Comparison of ENCODE assay signal across 24 mouse cellular contexts in genomic region chr12:41643262-41643661, GRCm38 (mm10).
DNase-seq lines count a peak whose midpoint lies in the region; ATAC-seq and TF ChIP-seq lines count a peak whose summit lies in the region.
"Had no signal": no experiment of that assay in that cellular context is flagged by ENCODE, and none has a peak within 500 bp of the region (broad histone marks: within the 10 kb centered on the region; RNA-seq: fewer than 3 reads in every experiment).

No protein-coding gene starts in this region.

- no peak overlapping the region for H3K9ac ChIP-seq in forebrain, embryonic 14.5 days (ENCODE audit: low read length)
- H3K9ac ChIP-seq in forebrain, postnatal 0 days = no peak overlapping the region
- no peak overlapping the region for H3K9ac ChIP-seq in midbrain, embryonic 12.5 days (replicated peaks)
- no peak overlapping the region for H3K9ac ChIP-seq in midbrain, embryonic 16.5 days (ENCODE audit: low read depth, low read length)
- H3K9ac ChIP-seq: forebrain, embryonic 12.5 days; heart, embryonic 13.5 days; hindbrain, embryonic 14.5 days had no signal

- no peaks in the 10 kb centered on the region for H3K9me3 ChIP-seq in forebrain, embryonic 14.5 days (replicated peaks; ENCODE audit: control insufficient read depth, low read length)
- no peaks in the 10 kb centered on the region for H3K9me3 ChIP-seq in forebrain, postnatal 0 days (ENCODE audit: low read length)
- no peaks in the 10 kb centered on the region for H3K9me3 ChIP-seq in midbrain, embryonic 12.5 days
- H3K9me3 ChIP-seq in midbrain, embryonic 16.5 days (replicated peaks; ENCODE audit: control insufficient read depth, low read length, poor library complexity, severe bottlenecking) = no peaks in the 10 kb centered on the region
- H3K9me3 ChIP-seq: forebrain, embryonic 12.5 days; heart, embryonic 10.5 days; heart, embryonic 13.5 days had no signal

- H3K36me3 ChIP-seq in forebrain, embryonic 14.5 days (ENCODE audit: control insufficient read depth, insufficient read depth, low read length) = no peaks in the 10 kb centered on the region
- H3K36me3 ChIP-seq in forebrain, postnatal 0 days (ENCODE audit: insufficient read depth) = no peaks in the 10 kb centered on the region
- no peaks in the 10 kb centered on the region for H3K36me3 ChIP-seq in midbrain, embryonic 12.5 days
- no peaks in the 10 kb centered on the region for H3K36me3 ChIP-seq in midbrain, embryonic 16.5 days (ENCODE audit: control insufficient read depth, insufficient read depth, low read length)
- H3K36me3 ChIP-seq: forebrain, embryonic 12.5 days; heart, embryonic 10.5 days; heart, embryonic 13.5 days had no signal

- H3K4me3 ChIP-seq in forebrain, embryonic 14.5 days (ENCODE audit: low read depth, low read length) = no peak overlapping the region
- H3K4me3 ChIP-seq in forebrain, postnatal 0 days (ENCODE audit: low read depth, low read length) = no peak overlapping the region
- no peak overlapping the region for H3K4me3 ChIP-seq in midbrain, embryonic 12.5 days
- no peak overlapping the region for H3K4me3 ChIP-seq in midbrain, embryonic 16.5 days (ENCODE audit: low read depth, low read length)
- H3K4me3 ChIP-seq: forebrain, embryonic 12.5 days; heart, adult 2 months; heart, embryonic 10.5 days; heart, embryonic 13.5 days had no signal

- no peak for ATAC-seq in forebrain, embryonic 14.5 days
- no peak for ATAC-seq in forebrain, postnatal 0 days
- ATAC-seq in midbrain, embryonic 12.5 days (ENCODE audit: low FRiP score, low read depth) = no peak
- ATAC-seq in midbrain, embryonic 16.5 days = no peak
- ATAC-seq: activated CD4-positive, CD25-positive, alpha-beta regulatory T cell, adult 4 months; CD4-positive, CD25-positive, alpha-beta regulatory T cell, adult 4 months; hindbrain, postnatal 0 days; inflammation-experienced regulatory T-cells, adult 6 months had no signal

- TF ChIP-seq POLR2A in brain, embryonic 14.5 days (IDR thresholded peaks at IDR 0.05; ENCODE audit: borderline replicate concordance, extremely low read depth, insufficient read depth, insufficient read length, poor library complexity, severe bottlenecking) = no peak

- 5% methylated on average over 4 of the region's 4 CpGs for WGBS in forebrain, embryonic 14.5 days
- 18% methylated on average over 4 of the region's 4 CpGs for WGBS in forebrain, postnatal 0 days
- 11% methylated on average over 4 of the region's 4 CpGs for WGBS in midbrain, embryonic 12.5 days
- 14% methylated on average over 4 of the region's 4 CpGs for WGBS in midbrain, embryonic 16.5 days

- no peak overlapping the region for H3K4me2 ChIP-seq in forebrain, embryonic 14.5 days (ENCODE audit: low read length)
- no peak overlapping the region for H3K4me2 ChIP-seq in forebrain, postnatal 0 days (ENCODE audit: low read depth)
- H3K4me2 ChIP-seq in midbrain, embryonic 12.5 days (replicated peaks) = no peak overlapping the region
- H3K4me2 ChIP-seq in midbrain, embryonic 16.5 days (ENCODE audit: low read length) = no peak overlapping the region
- H3K4me2 ChIP-seq: forebrain, embryonic 12.5 days; heart, embryonic 13.5 days; hindbrain, embryonic 14.5 days had no signal

- H3K27ac ChIP-seq in forebrain, embryonic 14.5 days (ENCODE audit: low read depth, low read length) = no peak overlapping the region
- no peak overlapping the region for H3K27ac ChIP-seq in forebrain, postnatal 0 days (ENCODE audit: low read depth, low read length)
- 0 out of 2 replicates have a peak overlapping the region, but pooled peaks have one; percentile 42 for H3K27ac ChIP-seq in midbrain, embryonic 12.5 days (replicated peaks)
- no peak overlapping the region for H3K27ac ChIP-seq in midbrain, embryonic 16.5 days (ENCODE audit: low read length)
- H3K27ac ChIP-seq: forebrain, embryonic 12.5 days; heart, adult 2 months; heart, embryonic 10.5 days; heart, embryonic 13.5 days; hindbrain, embryonic 14.5 days; hindbrain, postnatal 0 days had no signal

- peaks cover 15% of the 10 kb centered on the region; the same call in 1 of the 2 replicates for H3K4me1 ChIP-seq in forebrain, embryonic 14.5 days (ENCODE audit: control insufficient read depth, insufficient read depth, low read length)
- no peaks in the 10 kb centered on the region for H3K4me1 ChIP-seq in forebrain, postnatal 0 days (ENCODE audit: insufficient read depth)
- H3K4me1 ChIP-seq in midbrain, embryonic 12.5 days = peaks cover 31% of the 10 kb centered on the region
- peaks cover 5% of the 10 kb centered on the region; the same call in 1 of the 2 replicates for H3K4me1 ChIP-seq in midbrain, embryonic 16.5 days (ENCODE audit: control insufficient read depth, insufficient read depth, low read length)
- H3K4me1 ChIP-seq: heart, embryonic 10.5 days had no signal

- no peaks in the 10 kb centered on the region for H3K27me3 ChIP-seq in forebrain, embryonic 14.5 days (replicated peaks; ENCODE audit: control insufficient read depth, insufficient read depth, low read length)
- no peaks in the 10 kb centered on the region for H3K27me3 ChIP-seq in forebrain, postnatal 0 days (ENCODE audit: insufficient read depth, low read length)
- H3K27me3 ChIP-seq in midbrain, embryonic 12.5 days = no peaks in the 10 kb centered on the region
- no peaks in the 10 kb centered on the region for H3K27me3 ChIP-seq in midbrain, embryonic 16.5 days (ENCODE audit: control insufficient read depth, insufficient read depth, low read depth, low read length)
- H3K27me3 ChIP-seq: forebrain, embryonic 12.5 days; heart, embryonic 13.5 days had no signal

- peak; percentile 21 for DNase-seq in forebrain, embryonic 14.5 days (ENCODE audit: low spot score)
- no peak for DNase-seq in forebrain, postnatal 0 days
- DNase-seq in brain, embryonic 14.5 days (ENCODE audit: low read depth) = peak; percentile 50
- no peak for DNase-seq in lung, postnatal 14 days
- DNase-seq: adrenal gland, adult 8-10 months; adrenal gland, postnatal 25 days; cerebellum, adult 18-20 months; cerebellum, adult 9-10 months; cerebellum, postnatal 14 days; gastrocnemius, postnatal 10 days; gastrocnemius, postnatal 36 days; heart, adult 2 months; heart, postnatal 14 days; heart, postnatal 4 days had no signal

- no peak for TF ChIP-seq CTCF in forebrain, postnatal 0 days (IDR thresholded peaks at IDR 0.05; ENCODE audit: low read depth)
- no peak for TF ChIP-seq CTCF in brain, embryonic 14.5 days (IDR thresholded peaks at IDR 0.05; ENCODE audit: borderline replicate concordance, extremely low read depth, insufficient read depth, insufficient read length)

Comparison
In these comparisons a context has a peak if more than half of its experiments do, and no peak if none do; other contexts are left out.
1. DNase-seq: peak in forebrain, embryonic 14.5 days (single experiment) and brain, embryonic 14.5 days (single experiment); none in forebrain, postnatal 0 days (single experiment) and lung, postnatal 14 days (single experiment).